Mouse (Mus musculus) neutrophil, adult 5-6 weeks (primary cell): ENCODE results near the gene Nkx6-1. TPM values are rescaled to one million over a fixed set of nuclear protein-coding genes. Genes with fewer than 3 reads are reported as not detected.

Experiments
- ATAC-seq: fragments of 151-379, 151-347 bp; 2 replicates; pipeline ENCODE4 v1.8.0; 2017; ENCODE audit warnings: mild to moderate bottlenecking, moderate TSS enrichment; ENCODE audit not compliant: insufficient number of reproducible peaks, poor library complexity, low FRiP score, severe bottlenecking; ENCODE audit errors: extremely low read depth
- total RNA-seq: library from RNA; stranded (forward); fragments of 200-1000 nt; gene quantifications from 2 replicates; pipeline ENCODE4 v1.2.3, GENCODE M21; 2017

The Nkx6-1 gene
- not detected in 2 replicates for total RNA-seq

GRCm38 (mm10) chr5:101664945-101665615 is at the start of gene Nkx6-1:
TSS of gene Nkx6-1 (minus strand) at chr5:101664996.
- ATAC-seq = no peak

DNA sequence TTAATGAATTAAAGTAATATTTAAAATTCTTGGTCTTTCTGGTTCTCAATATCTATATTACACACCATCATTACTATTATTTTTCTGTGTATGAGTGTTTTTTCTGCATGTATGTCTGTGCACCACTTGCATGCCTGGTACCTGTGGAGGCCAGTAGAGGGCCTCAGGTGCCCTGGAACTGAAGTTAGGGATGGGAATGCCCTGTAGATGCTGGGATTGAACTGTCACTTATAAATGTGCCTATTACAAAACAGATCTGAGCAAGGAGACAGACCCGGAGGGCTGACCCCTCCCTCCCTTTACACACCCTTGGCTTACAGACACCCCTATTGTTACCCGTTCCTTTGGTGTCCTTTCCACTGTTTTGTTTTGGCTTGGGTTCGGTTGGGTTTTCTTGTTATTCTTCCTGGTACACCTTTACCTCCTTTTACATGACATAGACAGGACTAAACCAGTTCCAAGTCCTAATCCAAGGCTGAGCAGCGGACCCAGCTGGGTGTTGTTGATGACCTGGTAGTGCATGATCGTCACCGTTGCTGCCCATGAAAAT is 48.3 kb upstream of the Nkx6-1 start:
- no peak for ATAC-seq

GRCm38 (mm10) chr5:101703374-101704260 is 38.8 kb upstream of the Nkx6-1 start:
- ATAC-seq = no peak

DNA sequence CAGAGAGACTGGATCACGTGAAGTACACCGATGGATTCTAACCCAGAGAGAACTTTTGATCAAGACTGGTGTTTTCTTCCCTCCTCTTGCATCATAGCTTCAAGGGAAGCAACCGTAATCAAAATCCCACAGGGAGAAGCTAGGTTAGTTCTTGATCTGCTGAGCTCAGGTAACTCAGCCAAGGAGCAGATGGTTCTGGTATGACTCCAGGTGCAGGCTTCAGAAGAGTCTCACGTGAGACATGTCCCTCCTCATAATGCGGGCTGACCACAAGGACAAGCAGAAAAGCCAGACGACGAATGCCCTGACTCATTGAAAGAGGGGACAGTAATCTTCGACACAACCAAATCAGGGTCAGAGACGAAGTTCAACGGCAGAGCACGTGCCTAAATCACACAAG is 37.8 kb upstream of the Nkx6-1 start:
- no peak for ATAC-seq

- ATAC-seq = no peak
Observed at GRCm38 (mm10) chr5:101700607-101701006, 35.8 kb upstream of the Nkx6-1 start.

DNA sequence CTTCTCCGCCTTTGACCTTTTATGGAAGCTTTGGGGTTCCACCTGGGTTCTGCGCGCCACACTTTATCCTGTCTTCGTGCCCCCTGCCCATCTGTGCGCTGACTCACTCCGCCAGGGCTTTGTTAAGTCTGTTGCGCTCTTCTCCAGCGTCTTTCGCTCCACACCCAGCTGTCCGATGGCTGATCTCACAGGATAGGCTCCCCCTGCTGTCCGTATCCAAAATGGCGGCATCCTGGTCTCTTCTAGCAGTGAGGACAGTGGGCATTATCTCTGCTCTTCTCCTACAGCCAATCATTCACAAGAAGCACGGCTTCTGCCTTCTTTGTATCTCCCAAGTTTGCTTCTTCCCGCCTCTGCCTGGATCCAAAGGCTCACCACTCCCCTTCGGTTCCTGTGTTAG is 23.8 kb upstream of the Nkx6-1 start:
- no peak for ATAC-seq

DNA sequence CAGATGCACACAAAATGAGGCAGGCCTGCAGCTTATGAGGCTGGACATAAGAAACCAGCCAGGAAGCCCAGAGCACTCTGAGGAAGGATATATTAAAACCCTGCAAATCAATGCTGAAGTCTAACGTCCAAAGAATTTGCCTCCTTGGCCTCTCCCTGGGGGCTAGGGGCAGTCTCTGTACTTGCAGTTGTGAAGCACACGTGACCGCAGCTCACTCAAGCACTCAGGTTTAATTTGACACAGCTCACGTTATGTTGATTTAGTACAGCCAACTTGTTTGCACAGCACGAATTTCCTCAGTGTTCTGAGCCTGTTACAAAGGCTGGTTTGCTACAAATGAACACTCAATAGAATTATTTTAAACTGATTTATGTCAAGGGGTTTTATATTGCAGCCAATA is 18.5 kb upstream of the Nkx6-1 start:
- no peak for ATAC-seq

DNA sequence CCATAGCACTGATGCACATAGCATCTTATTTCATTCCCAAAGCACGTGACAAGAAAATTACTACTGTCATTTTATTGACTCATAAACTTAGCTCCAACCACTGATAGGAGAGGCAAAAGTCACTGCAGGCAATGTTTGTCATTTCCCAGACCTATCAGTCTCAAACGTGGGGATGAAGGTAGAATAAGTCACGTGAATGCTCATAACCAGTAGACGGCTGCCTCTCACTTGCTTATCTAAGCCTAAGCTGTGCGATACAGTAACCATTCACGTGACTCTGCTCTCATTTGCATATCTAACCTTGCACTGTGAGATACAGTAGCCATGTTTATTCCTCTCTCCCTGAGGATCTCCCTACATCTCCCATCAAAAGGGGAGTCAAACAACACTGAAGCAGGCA is 15.5 kb upstream of the Nkx6-1 start:
- no peak for ATAC-seq

- no peak for ATAC-seq
Observed at GRCm38 (mm10) chr5:101669381-101669780, 4.6 kb upstream of the Nkx6-1 start.

DNA sequence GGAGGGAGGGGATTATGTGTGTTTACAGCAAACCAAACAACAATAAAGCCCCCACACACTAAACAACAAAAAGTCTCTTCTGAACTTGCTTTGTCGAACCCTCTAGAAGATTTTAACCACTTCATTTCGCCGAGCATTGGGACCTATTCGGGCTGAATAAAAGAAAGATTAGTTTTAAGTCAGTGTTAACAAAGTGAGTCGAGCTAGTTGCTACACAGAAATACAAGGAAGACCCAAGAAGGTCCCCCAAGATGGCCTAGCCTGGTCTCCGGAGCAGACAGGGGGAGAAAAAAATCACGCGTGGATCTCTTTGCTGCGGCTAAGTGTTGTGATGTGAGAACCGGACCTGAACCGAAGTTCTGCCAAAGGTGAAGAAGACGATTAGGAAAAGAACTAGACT is 3.7 kb upstream of the Nkx6-1 start:
- ATAC-seq = no peak

DNA sequence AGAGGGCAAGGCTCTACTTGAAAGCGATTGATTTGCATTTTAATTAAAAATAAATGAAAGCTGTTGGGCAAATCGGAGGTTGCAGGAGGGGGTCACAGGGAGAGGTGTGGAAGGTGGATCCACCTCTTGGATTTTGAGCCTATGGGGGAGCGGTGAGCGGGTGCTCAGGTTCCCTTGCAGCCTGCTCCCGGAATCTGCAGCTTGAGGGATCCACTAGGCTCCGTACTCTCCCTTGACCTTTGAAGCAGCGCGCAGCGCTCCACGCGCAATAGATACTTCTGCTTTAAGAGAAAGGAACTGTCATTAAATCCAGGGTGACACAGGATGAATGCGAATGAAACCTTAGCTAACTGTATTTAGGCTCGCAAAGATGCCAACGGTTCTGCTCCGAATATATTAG is 3.2 kb upstream of the Nkx6-1 start:
- ATAC-seq = no peak

- no peak for ATAC-seq
Observed at GRCm38 (mm10) chr5:101667263-101667990, 2.6 kb upstream of the Nkx6-1 start.

- ATAC-seq = no peak
Observed at GRCm38 (mm10) chr5:101666713-101667112, 1.9 kb upstream of the Nkx6-1 start.

- no peak for ATAC-seq
Observed at GRCm38 (mm10) chr5:101666091-101666490, 1.3 kb upstream of the Nkx6-1 start.

GRCm38 (mm10) chr5:101664423-101664921 is 324 bp downstream of the Nkx6-1 start:
- no peak for ATAC-seq

- no peak for ATAC-seq
Observed at GRCm38 (mm10) chr5:101663621-101664422, 974 bp downstream of the Nkx6-1 start.

- ATAC-seq = no peak
Observed at GRCm38 (mm10) chr5:101663176-101663575, 1.6 kb downstream of the Nkx6-1 start.

GRCm38 (mm10) chr5:101662485-101662884 is 2.3 kb downstream of the Nkx6-1 start:
- no peak for ATAC-seq
